Mouse (Mus musculus) embryo, embryonic 9.5 days (tissue): ENCODE measurements around the gene Mkrn2.
"Not testable (repeated sequence)": the region's sequence is repeated elsewhere in the genome, so short reads cannot be mapped to it uniquely, and the experiment has no call there.

Experiments
- DNase-seq: peaks from one replicate; pipeline ENCODE4 v3.0.0-alpha.2; 2017; ENCODE audit errors: extremely low spot score

Mkrn2 gene

DNA sequence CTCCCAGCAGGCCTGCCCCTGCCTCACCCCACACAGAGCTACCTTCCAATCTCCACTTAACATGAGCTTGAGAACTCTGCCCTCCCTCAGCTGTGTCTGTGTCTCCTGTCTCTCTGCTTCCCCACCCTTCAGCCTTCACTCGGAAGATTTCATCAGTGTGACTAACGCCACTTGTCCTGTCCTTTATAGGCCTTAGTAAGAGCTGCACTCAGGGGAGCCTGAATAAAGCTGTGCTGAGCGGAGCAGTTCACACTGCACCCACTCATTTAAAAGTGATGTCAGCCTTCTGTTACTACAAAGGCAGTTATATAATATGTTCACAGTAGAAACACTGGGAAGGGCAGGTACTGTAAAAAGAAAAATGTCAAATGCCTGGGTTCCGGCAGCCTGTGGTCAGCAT lies 5.7 kb downstream of the Mkrn2 start:
- no peak for DNase-seq

DNA sequence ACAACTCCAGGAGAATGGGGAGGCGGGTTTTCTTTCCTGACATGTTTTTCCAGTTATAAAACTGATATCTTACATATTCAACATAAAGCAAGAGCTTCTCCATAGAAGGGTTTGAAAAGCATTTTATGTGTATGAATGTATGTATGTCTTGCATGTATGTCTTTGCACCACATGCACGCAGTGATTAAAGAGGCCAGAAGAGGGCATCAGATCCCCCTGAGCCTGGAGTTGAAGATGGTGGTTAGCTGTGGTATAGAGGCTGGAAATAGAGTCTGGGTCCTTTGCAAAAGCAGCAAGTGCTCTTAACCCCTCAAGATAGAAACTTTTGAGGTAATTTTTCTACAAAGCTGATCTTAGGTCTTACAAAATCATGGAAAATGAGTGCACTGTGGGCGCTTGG lies 7.4 kb downstream of the Mkrn2 start:
- peak; percentile 34 for DNase-seq

DNA sequence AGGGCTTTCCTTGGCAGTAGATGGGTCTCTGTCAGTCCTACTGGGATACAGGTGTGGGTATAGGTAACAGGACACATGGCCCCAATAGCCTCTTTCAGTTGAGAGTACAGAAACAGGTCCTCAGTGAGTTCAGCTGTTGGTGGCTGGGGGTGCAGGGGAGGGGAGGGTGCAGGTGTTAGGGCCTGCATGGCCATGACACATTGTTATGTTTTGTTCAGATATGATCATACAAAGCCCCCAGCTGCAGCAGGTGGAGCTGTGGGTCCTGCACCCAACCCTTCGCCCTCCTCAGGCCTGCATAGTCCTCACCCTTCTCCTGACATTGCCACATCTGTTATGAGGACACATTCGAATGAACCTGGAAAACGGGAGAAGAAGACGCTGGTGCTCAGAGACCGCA lies 8.6 kb downstream of the Mkrn2 start:
- no peak for DNase-seq

DNA sequence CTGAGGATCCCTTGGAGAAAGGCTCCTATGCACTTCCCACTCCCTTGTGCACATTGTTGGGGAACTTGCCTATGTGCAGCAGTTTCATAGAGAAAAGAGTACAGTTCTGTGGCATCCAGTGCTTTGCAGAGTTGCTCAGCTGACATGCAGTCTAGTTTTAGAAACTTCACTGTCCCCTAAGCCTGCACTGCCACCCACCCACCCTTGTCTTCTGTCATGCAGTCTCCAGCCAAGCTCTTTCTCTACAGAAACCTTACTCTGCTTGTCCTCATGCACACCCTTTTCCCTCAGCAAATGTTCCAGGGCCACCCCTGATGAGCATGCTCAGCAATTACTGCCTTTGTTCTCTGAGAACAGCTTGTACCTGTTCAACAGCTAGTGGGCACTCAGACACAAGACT lies 12.1 kb downstream of the Mkrn2 start:
- DNase-seq, result no peak

DNA sequence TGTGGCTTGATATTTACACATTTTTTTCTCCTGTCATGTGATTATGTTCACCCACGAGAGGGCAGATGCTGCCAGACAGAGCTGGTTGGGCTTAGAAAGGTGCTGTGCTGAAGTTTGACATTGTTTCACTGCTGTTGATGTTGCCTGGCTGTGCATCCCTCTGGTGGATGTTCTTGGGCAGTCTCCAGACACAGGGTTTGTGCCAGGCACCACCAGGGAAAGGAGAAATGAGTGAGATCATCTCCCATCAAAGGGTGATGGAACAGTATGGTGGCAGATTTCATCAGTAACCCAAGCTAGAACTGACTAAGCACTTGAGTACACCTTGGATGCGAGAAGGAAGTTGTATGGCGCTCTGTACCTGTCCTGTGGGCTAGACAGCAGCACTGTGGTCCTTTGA lies 14.3 kb downstream of the Mkrn2 start:
- DNase-seq, result no peak

DNA sequence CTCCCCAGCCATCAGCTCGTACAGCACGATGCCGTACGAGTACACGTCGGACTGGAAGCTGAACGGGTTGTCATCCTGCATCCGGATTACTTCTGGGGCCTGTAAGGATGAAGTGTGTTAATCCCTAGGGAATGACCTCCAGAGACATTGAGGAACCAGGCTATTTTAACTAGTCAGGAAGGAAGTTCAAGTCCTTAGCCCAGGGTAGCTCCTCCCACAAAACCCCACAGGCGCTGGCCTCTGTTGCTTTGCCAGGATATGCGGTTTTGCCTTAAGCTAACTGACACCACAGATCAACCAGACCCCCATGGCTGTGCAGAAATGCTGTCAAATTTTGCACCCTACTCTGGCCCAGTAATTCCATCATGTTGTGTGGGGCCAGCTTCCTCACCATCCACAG lies 18.1 kb downstream of the Mkrn2 start:
- DNase-seq, result no peak

- DNase-seq, result no peak
These were observed 19.2 kb downstream of the Mkrn2 start for GRCm38 (mm10) chr6:115620942-115621341.

DNA sequence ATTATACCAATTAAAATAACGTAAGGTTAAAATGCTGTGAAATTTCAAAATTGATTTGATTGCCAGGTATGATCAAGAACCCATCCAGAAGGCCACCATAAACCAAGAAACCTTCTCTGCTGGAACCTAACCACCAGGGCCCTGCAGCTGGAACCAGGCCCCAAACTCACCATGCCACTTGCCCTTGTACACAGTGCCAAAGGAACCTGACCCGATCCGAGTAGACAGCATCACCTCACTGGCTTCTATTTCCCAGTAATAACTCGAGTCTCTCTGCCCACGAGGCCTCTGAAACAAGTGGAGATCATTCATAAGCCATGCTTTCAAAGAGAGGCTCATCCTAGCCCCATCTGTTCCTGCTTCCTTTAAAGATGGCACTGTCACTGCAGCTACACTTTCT lies 24.4 kb downstream of the Mkrn2 start:
- no peak for DNase-seq

- no peak for DNase-seq
These were observed 29.5 kb downstream of the Mkrn2 start for GRCm38 (mm10) chr6:115631056-115631795.

DNA sequence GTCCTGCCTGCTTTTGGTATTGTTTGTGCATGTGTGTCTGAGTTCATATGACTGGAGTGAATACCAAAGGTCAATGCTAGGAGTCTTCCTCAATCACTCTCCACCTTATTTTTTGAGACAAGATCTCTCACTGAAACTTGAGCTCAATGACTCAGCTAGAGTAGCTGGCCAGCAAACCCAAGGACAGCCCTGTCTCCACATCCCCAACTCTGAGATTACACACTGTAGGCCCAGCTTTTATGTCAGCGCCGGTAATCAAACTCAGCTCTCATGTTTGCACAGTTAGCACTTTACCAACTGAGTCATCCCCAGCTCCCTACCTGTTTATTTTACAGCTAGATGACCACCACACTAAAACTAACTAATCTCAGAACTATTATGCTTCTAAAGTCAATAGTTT lies 32.3 kb downstream of the Mkrn2 start:
- no peak for DNase-seq

- DNase-seq, result not testable (repeated sequence)
These were observed 36.5 kb downstream of the Mkrn2 start for GRCm38 (mm10) chr6:115638188-115638587.

DNA sequence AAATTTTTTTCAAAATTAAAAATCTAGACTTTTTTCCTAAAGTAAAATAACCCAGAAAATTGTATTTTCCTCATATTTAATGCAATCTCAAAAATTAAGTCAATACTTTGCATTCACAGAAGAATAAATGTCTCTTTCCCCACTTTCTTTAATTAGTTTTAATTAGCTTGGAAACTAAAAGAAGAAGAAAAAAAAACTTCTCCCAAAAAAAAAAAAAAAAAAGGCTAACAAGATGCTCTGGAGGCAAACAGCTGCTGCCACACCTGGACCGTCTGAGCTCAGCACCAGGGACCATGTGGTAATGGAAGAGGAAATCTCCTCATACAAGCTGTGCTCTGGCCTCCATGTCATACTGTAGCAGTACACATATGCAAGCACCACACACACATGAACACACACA lies 41.6 kb downstream of the Mkrn2 start:
- DNase-seq, result no peak

DNA sequence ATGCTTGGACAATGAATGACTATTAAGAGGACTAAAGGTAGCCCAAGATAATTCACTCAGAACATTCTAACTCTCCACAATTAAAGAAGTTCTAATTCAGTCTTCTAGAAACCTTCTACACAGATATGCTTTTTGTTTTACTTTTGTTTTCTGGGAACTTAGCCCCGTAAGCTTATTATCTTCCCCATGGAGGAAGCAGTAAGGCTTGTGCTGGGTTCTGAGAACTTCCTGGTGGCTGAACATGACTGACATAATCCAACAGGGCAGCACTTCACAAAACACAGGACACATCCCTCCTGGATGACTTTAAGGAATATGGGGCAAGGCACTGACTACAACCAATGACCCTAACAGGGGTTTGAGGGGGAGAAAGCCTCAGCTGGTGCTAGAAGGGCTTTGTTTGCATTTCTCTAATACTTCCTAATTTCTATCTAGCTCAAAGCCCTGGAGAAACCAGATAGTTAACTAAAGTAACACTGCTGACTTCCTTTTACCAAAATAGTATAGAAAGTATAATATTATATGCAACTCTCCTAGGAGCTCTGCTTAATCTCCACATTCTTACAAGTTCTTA lies 48.2 kb downstream of the Mkrn2 start:
- no peak for DNase-seq

DNA sequence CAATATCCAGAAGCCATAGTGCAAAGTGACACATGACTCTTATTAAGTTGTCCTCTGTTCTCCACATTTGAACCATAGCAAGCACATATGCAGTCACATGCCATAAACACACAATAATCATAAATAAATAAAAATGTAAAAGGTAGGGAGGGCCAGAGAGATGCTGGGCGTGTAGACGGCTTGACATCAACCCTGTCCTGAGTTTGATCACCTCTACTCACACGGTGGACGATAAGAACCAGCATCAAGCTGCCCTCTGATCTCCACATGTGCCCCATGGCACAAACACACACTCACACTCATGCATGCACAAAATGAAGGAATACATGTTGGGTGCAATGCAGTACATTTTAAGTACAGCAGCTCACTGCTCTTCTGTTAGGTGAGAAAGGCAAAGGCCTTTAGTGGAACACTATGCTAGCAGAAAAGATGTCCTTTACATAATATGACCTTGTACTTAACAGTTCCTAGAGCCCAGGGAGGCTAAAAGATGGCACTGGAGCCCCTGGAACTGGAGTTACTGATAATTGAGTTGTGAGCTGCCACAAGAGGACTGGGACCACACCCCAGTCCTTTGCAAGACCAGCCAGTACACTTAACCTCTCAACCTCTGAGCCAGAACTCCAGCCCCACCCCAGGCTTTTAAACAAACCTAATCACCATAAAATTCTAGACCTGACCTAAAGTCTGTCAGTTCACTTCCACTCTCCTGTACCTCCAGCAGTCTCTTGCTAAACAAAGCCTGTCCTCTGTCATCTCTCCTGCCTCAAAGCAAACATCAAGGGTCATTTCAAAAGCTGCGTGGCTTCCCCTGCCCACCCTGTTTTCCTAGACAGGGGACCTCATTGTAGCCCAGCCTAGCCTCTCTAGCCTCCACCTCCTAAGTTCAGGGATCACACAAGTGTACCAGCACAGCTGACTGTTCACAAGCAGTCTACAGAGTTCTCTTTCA lies 49.0 kb downstream of the Mkrn2 start:
- peak; percentile 27 for DNase-seq

GRCm38 (mm10) chr6:115651719-115652118 lies 50.0 kb downstream of the Mkrn2 start:
- no peak for DNase-seq

DNA sequence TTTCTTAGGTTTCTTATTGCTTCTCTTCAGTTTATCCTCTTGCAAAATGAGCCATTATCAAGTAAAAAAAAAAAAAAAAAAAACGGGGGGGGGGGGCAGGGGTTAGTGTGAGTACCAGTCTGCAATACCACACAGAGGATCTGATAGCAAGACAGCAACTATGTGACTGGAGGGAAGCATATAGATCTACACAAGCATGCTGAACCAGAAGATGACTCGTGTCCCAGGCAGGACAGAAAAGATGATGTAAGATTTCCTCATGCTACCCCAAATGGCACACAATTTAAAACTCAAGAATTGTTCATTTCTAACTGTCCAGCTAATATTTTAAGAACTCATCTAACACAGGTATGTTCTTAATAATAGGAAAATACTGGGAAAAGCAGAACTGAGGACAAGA lies 52.2 kb downstream of the Mkrn2 start:
- DNase-seq, result no peak

DNA sequence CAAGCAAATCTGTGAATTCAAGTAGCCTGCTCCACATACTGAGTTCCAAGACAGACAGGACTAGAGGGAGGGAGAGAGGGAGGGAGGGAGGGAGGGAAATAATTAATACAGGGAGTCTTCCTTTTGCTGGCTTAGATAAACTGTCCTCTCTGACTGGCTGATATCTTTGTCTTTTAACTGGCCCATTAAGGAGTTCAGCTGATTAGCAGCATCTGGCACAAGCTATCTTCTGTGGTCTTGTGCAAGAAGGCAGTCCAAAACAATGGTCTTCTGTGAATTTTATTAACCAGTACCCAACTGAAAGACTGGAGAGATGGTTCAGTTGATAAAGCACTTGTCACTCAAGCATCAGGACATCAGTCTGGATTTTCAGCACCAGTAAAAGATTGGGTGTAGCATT lies 57.1 kb downstream of the Mkrn2 start:
- no peak for DNase-seq

DNA sequence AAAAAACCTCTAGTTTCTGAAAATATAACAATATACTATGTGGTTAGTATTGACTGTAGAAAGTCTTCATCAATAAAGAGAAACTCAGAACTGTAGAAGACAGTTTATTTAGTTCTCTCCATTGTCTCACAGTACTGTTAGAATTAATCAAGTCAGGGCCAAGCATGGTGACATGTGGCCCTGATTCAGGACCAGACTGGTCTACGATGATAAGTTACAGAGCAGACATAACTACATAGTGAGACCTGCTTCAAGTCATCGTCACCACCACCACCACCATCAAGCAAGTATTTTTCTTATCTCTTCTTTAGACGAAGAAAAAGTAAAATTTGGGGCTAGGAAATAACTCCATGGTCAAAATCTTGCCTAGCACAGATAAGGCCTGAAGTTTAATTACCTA lies 62.6 kb downstream of the Mkrn2 start:
- DNase-seq, result no peak

DNA sequence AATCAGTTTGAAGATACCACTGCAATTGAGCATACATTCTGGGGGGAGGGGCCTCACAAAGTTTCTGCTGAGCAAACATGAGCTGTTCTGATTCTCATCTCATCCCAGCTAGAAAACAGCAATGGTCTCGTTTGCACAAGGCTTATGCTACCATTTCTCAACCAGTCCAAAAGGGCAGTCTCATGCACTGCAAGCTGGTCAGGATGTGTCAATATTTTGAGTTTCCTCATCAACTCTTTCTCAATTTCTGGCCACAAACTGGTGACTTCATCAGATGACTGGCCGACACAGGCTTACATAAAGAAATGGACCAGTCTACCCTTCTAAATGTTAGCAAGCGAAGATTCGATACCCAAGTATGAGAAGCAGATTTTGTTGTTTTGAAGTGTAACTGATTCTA lies 64.9 kb downstream of the Mkrn2 start:
- no peak for DNase-seq
